Mouse (Mus musculus) lung, embryonic 16.5 days (tissue): Measurements from ENCODE around the gene Tas2r130. TPM values are rescaled to one million over a fixed set of nuclear protein-coding genes. Genes with fewer than 3 reads are reported as not detected.
"Not testable (repeated sequence)": the region's sequence is repeated elsewhere in the genome, so short reads cannot be mapped to it uniquely, and the experiment has no call there.

Experiments used
- ATAC-seq: fragments of 200-750 bp; cut with Nextera tagmentation; 2 replicates; pipeline ENCODE4 v1.8.0; 2017; ENCODE audit warnings: low read depth, mild to moderate bottlenecking, moderate library complexity
- H3K27ac ChIP-seq: fragments of 300-500 bp; sonication (generic); 2 replicates; pipeline ENCODE4 v1.5.1; 2014; ENCODE audit warnings: mild to moderate bottlenecking, control low read depth, low read length
- H3K27me3 ChIP-seq: fragments of 300-500 bp; sonication (generic); 2 replicates; pipeline ENCODE4 v1.6.1; 2014; ENCODE audit warnings: low read depth, low read length, mixed read lengths; ENCODE audit not compliant: control insufficient read depth, insufficient read depth
- H3K36me3 ChIP-seq: fragments of 300-500 bp; sonication (generic); 2 replicates; pipeline ENCODE4 v1.6.1; 2014; ENCODE audit warnings: low read length; ENCODE audit not compliant: control insufficient read depth, insufficient read depth
- H3K4me1 ChIP-seq: fragments of 300-500 bp; sonication (generic); replicated peaks from 2 replicates; pipeline ENCODE4 v1.6.1; 2014; ENCODE audit warnings: low read length, mixed read lengths; ENCODE audit not compliant: control insufficient read depth, insufficient read depth
- H3K4me2 ChIP-seq: fragments of 300-500 bp; sonication (generic); 2 replicates; pipeline ENCODE4 v1.6.1; 2014; ENCODE audit warnings: low read depth, low read length, control low read depth
- H3K4me3 ChIP-seq: fragments of 300-500 bp; sonication (generic); 2 replicates; pipeline ENCODE4 v1.5.1; 2014; ENCODE audit warnings: mild to moderate bottlenecking, low read length, control low read depth
- H3K9ac ChIP-seq: fragments of 300-500 bp; sonication (generic); 2 replicates; pipeline ENCODE4 v1.6.1; 2014; ENCODE audit warnings: low read length, control low read depth
- H3K9me3 ChIP-seq: fragments of 300-500 bp; sonication (generic); 2 replicates; pipeline ENCODE4 v1.6.1; 2016; ENCODE audit warnings: low read length; ENCODE audit not compliant: control insufficient read depth
- WGBS: fragments of 180-500 bp; shearing (Covaris S2); extraction: QIAGEN DNeasy Blood & Tissue Kit; methylation state at CpG from one replicate; pipeline ENCODE4 v1.1.7; 2014; 5-methylcytosine and 5-hydroxymethylcytosine counted together
- polyA plus RNA-seq: library from polyadenylated mRNA; unstranded; fragments of >200 nt; fragmentation: Nextera tagmentation; extraction: Ambion mirVana; gene quantifications from 2 replicates; pipeline ENCODE4 v1.2.1, GENCODE M21; 2015

The Tas2r130 gene
- not detected in 2 replicates for polyA plus RNA-seq

DNA sequence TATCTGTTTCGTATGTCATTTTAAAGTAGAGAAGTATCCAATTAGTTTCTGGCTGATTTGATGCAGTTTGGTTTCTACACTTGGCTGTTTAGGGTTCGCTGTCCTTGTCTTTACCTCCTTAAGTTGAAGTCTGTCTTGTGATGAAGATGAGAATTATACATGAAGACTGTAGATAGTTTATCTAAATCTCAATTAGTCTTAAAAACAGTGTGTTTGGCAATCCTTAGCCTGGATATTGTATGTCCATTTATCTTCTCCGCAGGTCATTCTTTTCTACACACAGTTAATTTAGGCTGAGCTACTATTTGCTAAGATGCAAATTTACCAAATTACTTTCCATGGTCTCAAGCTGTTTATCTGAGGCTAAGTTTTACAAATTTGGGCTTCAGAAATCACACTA lies at the start of gene Tas2r130:
Gene Tas2r130, minus strand, starts transcription at position 101 of the 400 bp plus-strand sequence.
- no peaks in the 10 kb centered on the region for H3K36me3 ChIP-seq
- WGBS: 65% methylated on average over 3 of the region's 3 CpGs
- no peaks in the 10 kb centered on the region for H3K27me3 ChIP-seq
- H3K4me2 ChIP-seq: no peak within 1 kb of the TSS
- no peaks in the 10 kb centered on the region; the same call in 1 of the 2 replicates for H3K9me3 ChIP-seq
- H3K4me1 ChIP-seq: no peaks in the 10 kb centered on the region
- H3K9ac ChIP-seq: no peak within 1 kb of the TSS
- no peak for ATAC-seq
- no peak within 1 kb of the TSS for H3K4me3 ChIP-seq
- H3K27ac ChIP-seq: no peak within 1 kb of the TSS

DNA sequence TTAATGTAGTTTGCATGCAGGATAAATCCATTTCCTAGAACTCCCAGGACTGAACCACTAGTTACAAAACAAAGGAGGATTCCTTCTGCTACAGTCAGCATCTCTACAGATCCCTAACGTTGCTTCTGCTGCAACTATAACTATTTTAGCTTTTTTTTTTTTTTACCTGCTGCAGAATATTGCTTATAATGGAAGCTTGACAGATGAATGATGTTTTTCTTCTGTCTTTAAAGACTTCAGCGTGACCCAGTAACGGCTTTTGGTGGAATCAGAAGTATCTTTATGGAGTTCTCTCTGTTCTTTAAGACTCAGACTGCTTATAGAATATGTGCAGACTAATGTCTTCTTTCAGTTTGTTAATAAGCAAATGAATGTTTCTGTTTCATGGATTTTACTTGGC lies 48.1 kb upstream of the Tas2r130 start, which contains the start of gene Tas2r106:
Gene Tas2r106, minus strand, starts transcription at position 101 of the 400 bp plus-strand sequence.
- Histone ChIP-seq H3K36me3 (no peaks in the 10 kb centered on the region), H3K4me1 (no peaks in the 10 kb centered on the region), H3K27me3 (no peaks in the 10 kb centered on the region), H3K9ac (no peak within 1 kb of the TSS), H3K27ac (no peak within 1 kb of the TSS), H3K4me3 (no peak within 1 kb of the TSS), H3K4me2 (no peak within 1 kb of the TSS), H3K9me3 (no peaks in the 10 kb centered on the region)
- WGBS: 54% methylated on average over 3 of the region's 3 CpGs
- ATAC-seq: no peak

DNA sequence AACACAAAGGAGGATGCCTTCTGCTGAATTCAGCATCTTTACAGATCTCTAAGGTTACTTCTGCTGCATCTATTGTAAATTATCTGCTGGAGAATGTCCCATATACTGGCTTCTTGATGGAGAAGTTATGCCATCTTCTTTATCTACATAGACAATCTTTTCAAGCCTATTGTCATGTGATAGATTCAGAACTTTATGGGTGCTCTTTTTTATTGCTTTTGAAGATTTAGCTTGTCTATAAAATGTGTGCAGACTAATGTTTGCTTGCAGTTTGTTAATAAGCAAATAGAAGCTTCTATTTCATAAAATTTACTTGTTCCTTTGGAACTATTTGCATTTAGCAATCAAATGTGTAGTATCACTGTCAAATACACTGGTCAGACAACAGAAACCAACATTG lies 29.3 kb upstream of the Tas2r130 start, which contains the start of gene Tas2r107:
Gene Tas2r107, minus strand, starts transcription at position 101 of the 400 bp plus-strand sequence.
- Histone ChIP-seq H3K9ac (no peak within 1 kb of the TSS), H3K36me3 (no peaks in the 10 kb centered on the region), H3K9me3 (no peaks in the 10 kb centered on the region), H3K4me1 (no peaks in the 10 kb centered on the region), H3K27me3 (no peaks in the 10 kb centered on the region), H3K4me3 (no peak within 1 kb of the TSS), H3K27ac (no peak within 1 kb of the TSS), H3K4me2 (no peak within 1 kb of the TSS)
- no peak for ATAC-seq

DNA sequence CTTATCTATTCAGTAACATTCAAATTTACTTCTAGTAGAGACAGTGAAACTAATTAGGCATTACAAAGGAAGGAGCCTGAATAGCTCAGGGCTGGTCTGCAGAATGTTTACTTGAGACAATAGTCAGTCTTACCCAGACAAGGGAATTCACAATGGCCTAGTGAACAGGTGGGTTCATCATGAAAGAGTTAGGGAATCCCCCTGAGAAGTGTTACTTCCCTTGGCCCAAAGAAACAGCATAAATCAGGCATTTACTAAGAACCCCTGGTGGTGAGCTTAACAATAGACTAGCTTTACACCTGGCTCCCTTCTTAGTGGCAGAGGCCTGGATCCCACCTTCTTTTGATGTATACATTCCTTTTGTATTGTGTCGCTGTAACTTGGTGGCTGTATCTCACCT lies 20.8 kb downstream of the Tas2r130 start:
- not testable (repeated sequence) for ATAC-seq, H3K4me1 ChIP-seq, H3K27ac ChIP-seq, H3K4me2 ChIP-seq, H3K27me3 ChIP-seq, H3K9ac ChIP-seq, H3K36me3 ChIP-seq, H3K9me3 ChIP-seq, H3K4me3 ChIP-seq
- WGBS: 83% methylated on average over 1 of the region's 1 CpGs

DNA sequence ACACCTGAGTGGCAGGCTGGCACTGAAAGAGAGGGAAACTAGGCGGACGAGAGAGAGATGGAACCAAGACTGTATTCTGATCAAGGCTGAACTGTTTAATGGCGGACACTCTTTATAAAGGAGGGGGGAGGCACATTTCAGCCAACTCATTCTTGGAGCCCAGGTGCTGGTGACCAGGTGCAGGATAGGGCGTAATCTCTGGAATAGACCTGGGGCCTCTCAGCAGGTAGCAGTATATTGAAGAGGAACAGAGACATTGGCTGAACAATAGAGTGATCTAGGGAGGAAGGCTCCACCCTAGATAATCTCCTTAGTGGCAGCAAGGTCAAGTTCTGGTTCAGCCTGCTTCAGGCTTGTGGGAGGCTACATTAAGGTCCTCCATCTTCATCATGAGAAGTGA lies 25.9 kb downstream of the Tas2r130 start:
- no peak for ATAC-seq
- H3K9me3 ChIP-seq: no peaks in the 10 kb centered on the region

More for the DNA sequence above, 25.9 kb downstream of the Tas2r130 start:
- no peaks in the 10 kb centered on the region for H3K36me3 ChIP-seq
- no peaks in the 10 kb centered on the region for H3K4me1 ChIP-seq
- H3K27ac ChIP-seq: no peak overlapping the region
- no peaks in the 10 kb centered on the region for H3K27me3 ChIP-seq
- no peak overlapping the region for H3K4me2 ChIP-seq
- no peak overlapping the region for H3K9ac ChIP-seq
- WGBS: 87% methylated on average over 4 of the region's 4 CpGs
- H3K4me3 ChIP-seq: no peak overlapping the region

Other genes with a start within 250 kb of the Tas2r130 start
- gene Ybx3, start 242.4 kb downstream of the Tas2r130 start, polyA plus RNA-seq: 29.6 and 32.8 TPM in 2 replicates
- gene 5430401F13Rik, start 144.5 kb downstream of the Tas2r130 start, polyA plus RNA-seq: not detected in 2 replicates
- not detected in 2 replicates for gene Gm6619, start 144.5 kb downstream of the Tas2r130 start, polyA plus RNA-seq
- gene Tas2r107, start 29.2 kb upstream of the Tas2r130 start, polyA plus RNA-seq: not detected in 2 replicates
- gene Tas2r106, start 48.0 kb upstream of the Tas2r130 start, polyA plus RNA-seq: not detected in 2 replicates
- not detected in 2 replicates for gene Tas2r104, start 54.8 kb upstream of the Tas2r130 start, polyA plus RNA-seq
- not detected in 2 replicates for gene Tas2r105, start 56.6 kb upstream of the Tas2r130 start, polyA plus RNA-seq
- gene Tas2r114, start 59.2 kb upstream of the Tas2r130 start, polyA plus RNA-seq: not detected in 2 replicates